Mouse (Mus musculus) heart, embryonic 10.5 days (tissue): ENCODE measurements around the gene Rnf43. TPM values are rescaled to one million over a fixed set of nuclear protein-coding genes. Genes with fewer than 3 reads are reported as not detected.

ENCODE experiments used
- DNase-seq: peaks from one replicate; pipeline ENCODE4 v3.0.0-alpha.2; 2017; ENCODE audit warnings: low spot score
- H3K27ac ChIP-seq: fragments of 300-500 bp; sonication (generic); 2 replicates; pipeline ENCODE4 v1.5.1; 2016; ENCODE audit warnings: mild to moderate bottlenecking
- H3K27me3 ChIP-seq: fragments of 300-500 bp; sonication (generic); 2 replicates; pipeline ENCODE4 v1.6.1; 2016; ENCODE audit warnings: mild to moderate bottlenecking; ENCODE audit not compliant: poor library complexity, insufficient read depth, severe bottlenecking
- H3K36me3 ChIP-seq: fragments of 300-500 bp; sonication (generic); 2 replicates; pipeline ENCODE4 v1.6.1; 2016; ENCODE audit warnings: mild to moderate bottlenecking, moderate library complexity
- H3K4me1 ChIP-seq: fragments of 300-500 bp; sonication (generic); 2 replicates; pipeline ENCODE4 v1.6.1; 2016; ENCODE audit warnings: mild to moderate bottlenecking
- H3K4me3 ChIP-seq: fragments of 300-500 bp; sonication (generic); 2 replicates; pipeline ENCODE4 v1.5.1; 2016; ENCODE audit warnings: mild to moderate bottlenecking, moderate library complexity
- H3K9me3 ChIP-seq: fragments of 300-500 bp; sonication (generic); 2 replicates; pipeline ENCODE4 v1.6.1; 2016; ENCODE audit warnings: mild to moderate bottlenecking, moderate library complexity
- WGBS: fragments of 180-500 bp; shearing (Covaris S2); methylation state at CpG from one replicate; pipeline ENCODE4 v1.1.7; 2016; 5-methylcytosine and 5-hydroxymethylcytosine counted together
- polyA plus RNA-seq: library from polyadenylated mRNA; unstranded; fragments of >200 nt; fragmentation: Nextera tagmentation; extraction: Ambion mirVana; gene quantifications from 2 replicates; pipeline ENCODE4 v1.2.1, GENCODE M21; 2016

The Rnf43 gene
- polyA plus RNA-seq, 1 experiment from 2014 or later: 2.3 TPM

DNA sequence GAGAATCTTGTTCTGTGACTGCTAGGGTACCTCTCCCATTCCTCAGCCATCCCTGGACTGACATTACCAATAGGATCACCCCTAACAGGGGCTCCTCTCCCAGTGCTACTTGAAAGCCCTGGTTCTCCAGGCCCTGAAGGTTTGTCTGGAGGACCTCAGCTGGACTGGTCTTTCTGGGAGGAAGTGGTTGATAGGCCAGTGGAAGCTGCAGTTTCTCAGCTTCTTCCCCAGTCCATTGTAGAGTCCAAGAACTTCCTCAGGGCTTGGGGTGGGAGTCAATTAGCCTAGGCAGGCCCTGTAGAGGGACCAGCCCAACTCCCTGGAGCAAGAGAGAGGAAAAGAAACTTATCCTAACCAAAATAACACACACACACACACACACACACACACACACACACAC is 63.0 kb downstream of the Rnf43 start:
- peaks cover 42% of the 10 kb centered on the region for H3K4me1 ChIP-seq
- no peaks in the 10 kb centered on the region for H3K9me3 ChIP-seq
- no peak for DNase-seq
- peak overlapping the region; percentile 40 for H3K4me3 ChIP-seq
- peak overlapping the region; percentile 90 for H3K27ac ChIP-seq
- no peaks in the 10 kb centered on the region for H3K36me3 ChIP-seq
- no peaks in the 10 kb centered on the region; the same call in 1 of the 2 replicates for H3K27me3 ChIP-seq

GRCm38 (mm10) chr11:87725964-87726562 is 63.5 kb downstream of the Rnf43 start:
- WGBS: 5% methylated on average over 6 of the region's 6 CpGs

GRCm38 (mm10) chr11:87727021-87727420 is 64.5 kb downstream of the Rnf43 start:
- H3K4me3 ChIP-seq: no peak overlapping the region
- 61% methylated on average over 11 of the region's 11 CpGs for WGBS
- no peak for DNase-seq
- peak overlapping the region; percentile 90 for H3K27ac ChIP-seq
- no peaks in the 10 kb centered on the region for H3K36me3 ChIP-seq
- H3K4me1 ChIP-seq: peaks cover 45% of the 10 kb centered on the region
- no peaks in the 10 kb centered on the region for H3K9me3 ChIP-seq
- peaks cover 5% of the 10 kb centered on the region for H3K27me3 ChIP-seq

More at GRCm38 (mm10) chr11:87725964-87726562, 63.5 kb downstream of the Rnf43 start:
- H3K4me1 ChIP-seq: peaks cover 42% of the 10 kb centered on the region
- H3K4me3 ChIP-seq: peak overlapping the region; percentile 40
- H3K27me3 ChIP-seq: no peaks in the 10 kb centered on the region
- H3K27ac ChIP-seq: peak overlapping the region; percentile 90
- no peaks in the 10 kb centered on the region for H3K9me3 ChIP-seq
- DNase-seq: peak; percentile 96
- no peaks in the 10 kb centered on the region for H3K36me3 ChIP-seq

GRCm38 (mm10) chr11:87727471-87727870 is 64.9 kb downstream of the Rnf43 start:
- Histone ChIP-seq H3K27me3 (peaks cover 6% of the 10 kb centered on the region), H3K9me3 (no peaks in the 10 kb centered on the region), H3K27ac (peak overlapping the region; percentile 90), H3K4me3 (no peak overlapping the region), H3K36me3 (no peaks in the 10 kb centered on the region), H3K4me1 (peaks cover 45% of the 10 kb centered on the region)
- 66% methylated on average over 4 of the region's 4 CpGs for WGBS
- DNase-seq: no peak

DNA sequence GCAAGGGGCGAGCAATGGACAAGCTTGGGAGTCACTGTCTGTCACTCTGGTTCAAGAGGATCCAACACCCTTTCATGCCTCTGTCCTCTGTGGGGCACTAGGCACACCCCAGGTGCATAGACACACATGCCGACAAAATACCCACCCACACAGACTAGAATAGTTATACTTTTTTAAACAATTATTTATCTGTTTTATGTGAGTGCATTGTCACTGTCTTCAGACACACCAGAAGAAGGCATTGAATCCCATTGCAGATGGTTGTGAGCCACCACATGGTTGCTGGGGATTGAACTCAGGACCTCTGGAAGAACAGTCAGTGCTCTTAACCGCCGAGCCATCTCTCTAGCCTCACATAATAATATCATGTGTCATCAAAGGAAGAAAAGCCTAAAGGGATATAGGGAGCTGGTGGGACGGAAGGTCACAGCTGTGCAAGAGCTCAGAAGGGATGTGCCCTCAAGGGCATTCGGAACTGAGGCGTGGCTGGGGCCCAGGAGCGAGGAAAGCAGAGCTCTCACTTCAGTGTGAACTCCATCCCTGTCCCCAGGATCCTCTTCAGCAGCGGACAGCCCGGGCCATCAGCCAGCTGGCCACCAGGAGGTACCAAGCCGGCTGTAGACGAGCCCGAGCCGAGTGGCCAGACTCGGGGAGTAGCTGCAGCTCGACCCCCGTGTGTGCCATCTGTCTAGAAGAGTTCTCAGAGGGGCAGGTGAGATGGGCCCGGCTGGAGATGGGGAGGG is 66.5 kb downstream of the Rnf43 start:
- peak overlapping the region; percentile 82 for H3K27ac ChIP-seq
- no peaks in the 10 kb centered on the region for H3K36me3 ChIP-seq
- H3K4me3 ChIP-seq: no peak overlapping the region
- H3K9me3 ChIP-seq: no peaks in the 10 kb centered on the region
- peaks cover 12% of the 10 kb centered on the region for H3K27me3 ChIP-seq
- 59% methylated on average over 18 of the region's 18 CpGs for WGBS
- DNase-seq: no peak
- peaks cover 53% of the 10 kb centered on the region for H3K4me1 ChIP-seq

- Histone ChIP-seq H3K4me3 (no peak overlapping the region), H3K27me3 (peaks cover 17% of the 10 kb centered on the region), H3K27ac (peak overlapping the region; percentile 82), H3K9me3 (no peaks in the 10 kb centered on the region), H3K36me3 (no peaks in the 10 kb centered on the region), H3K4me1 (peaks cover 59% of the 10 kb centered on the region)
- WGBS: 58% methylated on average over 13 of the region's 13 CpGs
- peak; percentile 94 for DNase-seq
Observed at GRCm38 (mm10) chr11:87729593-87730185, 67.2 kb downstream of the Rnf43 start.

- peaks cover 22% of the 10 kb centered on the region for H3K27me3 ChIP-seq
- H3K4me3 ChIP-seq: no peak overlapping the region
- H3K36me3 ChIP-seq: no peaks in the 10 kb centered on the region
- peak overlapping the region; percentile 49; the same call in 1 of the 2 replicates for H3K27ac ChIP-seq
- H3K9me3 ChIP-seq: no peaks in the 10 kb centered on the region
- peaks cover 54% of the 10 kb centered on the region for H3K4me1 ChIP-seq
- 65% methylated on average over 10 of the region's 10 CpGs for WGBS
- DNase-seq: no peak
Observed at GRCm38 (mm10) chr11:87730652-87731310, 68.3 kb downstream of the Rnf43 start.

GRCm38 (mm10) chr11:87734346-87734745 is 71.8 kb downstream of the Rnf43 start:
- Histone ChIP-seq H3K27ac (peak overlapping the region; percentile 80), H3K4me1 (peaks cover 42% of the 10 kb centered on the region), H3K27me3 (peaks cover 22% of the 10 kb centered on the region), H3K4me3 (peak overlapping the region; percentile 40), H3K9me3 (no peaks in the 10 kb centered on the region), H3K36me3 (0 out of 2 replicates have a peak, but pooled peaks cover 2% of the 10 kb centered on the region)
- DNase-seq: no peak
- whole genome bisulfite sequencing: 42% methylated on average over 5 of the region's 5 CpGs

DNA sequence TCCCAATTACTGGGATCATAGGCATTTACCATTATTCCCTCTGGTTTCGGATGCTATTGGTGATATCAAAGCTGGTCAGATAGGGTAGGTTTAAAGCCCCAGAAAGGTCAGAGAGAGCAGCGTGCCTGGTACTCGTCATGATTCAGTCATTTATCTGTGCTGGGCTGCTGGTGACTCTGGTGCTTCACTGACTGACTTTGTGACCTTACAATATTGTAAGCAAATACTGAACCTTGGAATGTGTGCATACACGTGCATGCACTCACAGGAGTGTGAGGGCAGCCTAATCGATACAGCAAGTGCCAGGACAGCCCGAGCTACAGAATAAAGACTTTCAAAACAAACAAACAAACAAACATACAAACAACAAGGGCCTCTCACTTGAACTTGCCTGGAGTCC is 73.2 kb downstream of the Rnf43 start:
- no peaks in the 10 kb centered on the region for H3K9me3 ChIP-seq
- no peak overlapping the region for H3K4me3 ChIP-seq
- DNase-seq: no peak
- peaks cover 22% of the 10 kb centered on the region for H3K27me3 ChIP-seq
- 59% methylated on average over 6 of the region's 6 CpGs for WGBS
- H3K36me3 ChIP-seq: peaks cover 15% of the 10 kb centered on the region
- peaks cover 38% of the 10 kb centered on the region for H3K4me1 ChIP-seq
- peak overlapping the region; percentile 91 for H3K27ac ChIP-seq

DNA sequence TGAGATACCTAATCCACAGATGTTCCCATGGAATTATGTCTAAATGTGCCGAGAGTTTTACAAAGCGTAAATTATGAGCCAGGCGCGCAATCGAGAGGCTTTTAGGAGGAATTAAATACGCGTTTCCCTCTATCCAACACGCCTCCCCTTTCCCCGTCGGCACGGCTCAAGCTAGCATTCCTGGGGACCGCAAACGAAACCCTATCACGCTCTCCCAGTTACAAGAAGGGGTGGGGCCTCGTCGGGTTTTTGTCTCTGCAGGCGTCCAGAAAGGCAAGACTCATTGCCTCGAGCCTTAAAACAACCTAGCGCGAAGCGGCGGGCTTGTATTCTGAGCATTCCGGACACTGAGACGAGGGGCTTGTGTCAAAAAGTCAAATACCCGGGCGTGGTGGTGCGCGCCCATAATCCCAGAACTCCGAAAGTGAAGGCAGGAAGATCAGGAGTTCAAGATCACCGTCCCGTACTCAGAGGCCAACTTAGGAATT is 74.2 kb downstream of the Rnf43 start:
- peak; percentile 92 for DNase-seq
- Histone ChIP-seq H3K27me3 (peaks cover 20% of the 10 kb centered on the region), H3K27ac (peak overlapping the region; percentile 91), H3K36me3 (peaks cover 19% of the 10 kb centered on the region), H3K4me1 (peaks cover 35% of the 10 kb centered on the region), H3K9me3 (no peaks in the 10 kb centered on the region), H3K4me3 (peak overlapping the region; percentile 96)
- WGBS: 3% methylated on average over 31 of the region's 31 CpGs

- no peaks in the 10 kb centered on the region for H3K9me3 ChIP-seq
- peaks cover 35% of the 10 kb centered on the region for H3K4me1 ChIP-seq
- WGBS: under 1% methylated on average over 57 of the region's 57 CpGs
Observed at GRCm38 (mm10) chr11:87737175-87737740, 74.7 kb downstream of the Rnf43 start, which contains the start of gene Supt4a. Gene Supt4a, plus strand, starts transcription at chr11:87737552.

GRCm38 (mm10) chr11:87743691-87744090 is 81.2 kb downstream of the Rnf43 start:
- peaks cover 1% of the 10 kb centered on the region; the same call in 1 of the 2 replicates for H3K4me1 ChIP-seq
- no peaks in the 10 kb centered on the region for H3K27me3 ChIP-seq
- DNase-seq: no peak
- H3K36me3 ChIP-seq: peaks cover 53% of the 10 kb centered on the region
- H3K27ac ChIP-seq: no peak overlapping the region
- H3K4me3 ChIP-seq: no peak overlapping the region
- 92% methylated on average over 3 of the region's 3 CpGs for WGBS
- H3K9me3 ChIP-seq: no peaks in the 10 kb centered on the region

More at GRCm38 (mm10) chr11:87737175-87737740, 74.7 kb downstream of the Rnf43 start, which contains the start of gene Supt4a:
- peak within 1 kb of the TSS; percentile 96 for H3K4me3 ChIP-seq
- peaks cover 16% of the 10 kb centered on the region; the same call in 1 of the 2 replicates for H3K27me3 ChIP-seq
- peak; percentile 97 for DNase-seq
- H3K27ac ChIP-seq: peak within 1 kb of the TSS; percentile 91
- H3K36me3 ChIP-seq: peaks cover 25% of the 10 kb centered on the region
